Mouse (Mus musculus) testis, adult 2 months (tissue): ENCODE results near the gene Pdzd8. TPM values are rescaled to one million over a fixed set of nuclear protein-coding genes. Genes with fewer than 3 reads are reported as not detected.

Experiments
- H3K27ac ChIP-seq: fragments of 200-500 bp; 2 replicates; pipeline ENCODE4 v1.5.1; 2012; ENCODE audit warnings: low read depth, low read length; ENCODE audit not compliant: control insufficient read depth, insufficient read depth
- H3K27me3 ChIP-seq: fragments of 200-500 bp; 2 replicates; pipeline ENCODE4 v1.6.1; 2012; ENCODE audit warnings: mild to moderate bottlenecking, low read length, moderate library complexity; ENCODE audit not compliant: control insufficient read depth, insufficient read depth
- H3K36me3 ChIP-seq: fragments of 200-500 bp; 2 replicates; pipeline ENCODE4 v1.6.1; 2012; ENCODE audit warnings: mild to moderate bottlenecking, low read length; ENCODE audit not compliant: control insufficient read depth, insufficient read depth
- H3K4me1 ChIP-seq: fragments of 200-500 bp; 2 replicates; pipeline ENCODE4 v1.6.1; 2012; ENCODE audit warnings: low read length; ENCODE audit not compliant: control insufficient read depth, insufficient read depth
- H3K4me3 ChIP-seq: fragments of 200-500 bp; 2 replicates; pipeline ENCODE4 v1.5.1; 2012; ENCODE audit warnings: low read depth, mild to moderate bottlenecking, low read length, moderate library complexity, mixed read lengths; ENCODE audit not compliant: control insufficient read depth
- CTCF ChIP-seq: fragments of 200-500 bp; IDR thresholded peaks from 2 replicates; pipeline ENCODE4 v1.5.1; 2012; ENCODE audit warnings: low read depth, mild to moderate bottlenecking, inconsistent platforms, low read length, moderate library complexity; ENCODE audit not compliant: control insufficient read depth, insufficient read depth, insufficient replicate concordance
- POLR2A ChIP-seq: fragments of 200-500 bp; IDR thresholded peaks from 2 replicates; pipeline ENCODE4 v1.6.1; 2012; ENCODE audit warnings: low read depth, mild to moderate bottlenecking, inconsistent platforms, low read length, moderate library complexity; ENCODE audit not compliant: control insufficient read depth
- polyA plus RNA-seq: library from polyadenylated mRNA; depleted of rRNA; stranded (reverse); fragments of >200 nt; gene quantifications from 2 replicates; pipeline ENCODE4 v1.2.3, GENCODE M21; 2012

The Pdzd8 gene
- polyA plus RNA-seq, 1 experiment, result 41.8 TPM

DNA sequence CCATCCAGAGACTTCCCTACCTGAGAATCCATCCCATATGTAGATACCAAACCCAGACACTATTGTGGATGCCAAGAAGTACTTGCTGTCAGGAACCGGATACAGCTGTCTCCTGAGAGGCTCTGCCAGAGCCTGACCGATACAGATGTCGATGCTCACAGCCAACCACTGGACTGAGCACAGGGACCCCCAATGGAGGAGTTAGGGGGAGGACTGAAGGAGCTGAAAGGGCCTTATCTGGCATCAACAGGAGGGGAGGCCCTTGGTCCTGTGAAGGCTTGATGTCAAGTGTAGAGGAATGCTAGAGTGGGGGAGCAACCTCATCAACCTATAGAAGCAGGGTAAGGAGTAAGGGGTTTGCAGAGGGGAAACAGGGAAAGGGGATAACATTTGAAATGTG, 7.2 kb upstream of the Pdzd8 start:
- Histone ChIP-seq H3K36me3 (no peaks in the 10 kb centered on the region), H3K27me3 (no peaks in the 10 kb centered on the region), H3K4me3 (no peak overlapping the region), H3K4me1 (no peaks in the 10 kb centered on the region), H3K27ac (no peak overlapping the region)
- TF ChIP-seq CTCF (no peak), POLR2A (no peak)

DNA sequence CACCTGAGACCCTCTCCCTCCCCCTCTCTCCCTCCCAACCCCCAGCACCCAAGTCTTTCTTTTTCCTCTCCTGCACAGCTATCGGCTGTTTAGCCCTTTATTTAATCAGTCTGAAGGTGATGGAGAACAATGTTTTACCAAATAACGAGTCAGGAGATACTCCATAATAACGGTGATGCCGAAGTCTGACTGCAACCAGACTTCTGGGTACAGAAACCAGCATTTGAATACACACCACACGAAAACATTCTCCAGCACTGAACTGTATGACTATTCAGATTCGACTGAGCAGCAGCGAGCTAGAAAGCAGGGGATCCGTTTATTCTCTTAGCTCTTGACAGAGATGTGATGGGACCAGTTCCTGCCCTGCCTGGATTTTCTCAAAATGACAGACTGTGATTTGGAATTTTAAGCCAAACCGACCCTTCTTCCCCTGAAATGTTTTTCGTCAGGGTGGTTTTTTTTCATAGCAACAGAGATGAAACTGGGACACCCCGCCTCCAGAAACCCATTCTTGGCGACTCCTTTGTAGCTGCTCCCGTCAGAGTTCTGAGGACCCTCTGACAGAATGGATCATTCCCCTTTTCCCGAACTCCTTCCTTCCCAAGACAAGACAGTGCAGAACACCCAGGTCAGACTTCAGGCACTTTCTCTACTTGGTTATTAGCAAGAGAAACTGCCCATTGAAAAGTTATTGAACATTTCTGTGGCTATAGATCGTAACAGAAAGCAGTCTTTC, 5.7 kb upstream of the Pdzd8 start:
- Histone ChIP-seq H3K4me3 (no peak overlapping the region), H3K36me3 (no peaks in the 10 kb centered on the region), H3K27ac (no peak overlapping the region), H3K4me1 (no peaks in the 10 kb centered on the region), H3K27me3 (no peaks in the 10 kb centered on the region)
- TF ChIP-seq POLR2A (no peak), CTCF (no peak)

DNA sequence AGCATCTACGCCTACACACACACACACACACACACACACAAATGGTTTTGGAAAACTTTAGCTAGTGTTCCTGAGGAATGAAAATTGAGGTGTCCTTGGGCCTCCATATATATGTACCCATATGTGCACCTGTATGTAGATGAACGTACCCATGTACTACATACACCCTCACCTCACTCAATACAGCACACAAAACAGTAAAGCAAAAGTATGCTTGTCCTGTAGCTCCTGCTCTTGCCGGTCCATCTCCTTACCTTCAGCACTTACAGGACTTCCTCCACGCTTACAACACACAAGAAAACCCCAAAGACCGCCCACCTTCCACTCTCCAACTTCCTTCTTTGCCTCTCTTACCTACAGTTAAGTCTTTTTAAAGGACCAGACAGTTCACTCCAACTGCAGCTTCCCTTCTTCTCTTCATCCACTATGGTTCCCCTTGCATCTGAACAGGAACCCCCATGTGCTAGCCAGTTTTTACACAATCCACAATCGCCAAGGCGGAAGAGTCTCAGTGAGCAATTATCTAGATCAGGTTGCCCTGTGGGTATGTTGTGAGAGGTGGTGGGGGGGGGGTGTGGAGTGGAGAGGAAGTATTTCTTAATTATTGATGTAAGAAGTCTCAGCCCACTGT, 4.8 kb upstream of the Pdzd8 start:
- Histone ChIP-seq H3K4me1 (no peaks in the 10 kb centered on the region), H3K36me3 (no peaks in the 10 kb centered on the region), H3K27me3 (no peaks in the 10 kb centered on the region), H3K4me3 (no peak overlapping the region), H3K27ac (no peak overlapping the region)
- TF ChIP-seq CTCF, result no peak
- no peak for TF ChIP-seq POLR2A

DNA sequence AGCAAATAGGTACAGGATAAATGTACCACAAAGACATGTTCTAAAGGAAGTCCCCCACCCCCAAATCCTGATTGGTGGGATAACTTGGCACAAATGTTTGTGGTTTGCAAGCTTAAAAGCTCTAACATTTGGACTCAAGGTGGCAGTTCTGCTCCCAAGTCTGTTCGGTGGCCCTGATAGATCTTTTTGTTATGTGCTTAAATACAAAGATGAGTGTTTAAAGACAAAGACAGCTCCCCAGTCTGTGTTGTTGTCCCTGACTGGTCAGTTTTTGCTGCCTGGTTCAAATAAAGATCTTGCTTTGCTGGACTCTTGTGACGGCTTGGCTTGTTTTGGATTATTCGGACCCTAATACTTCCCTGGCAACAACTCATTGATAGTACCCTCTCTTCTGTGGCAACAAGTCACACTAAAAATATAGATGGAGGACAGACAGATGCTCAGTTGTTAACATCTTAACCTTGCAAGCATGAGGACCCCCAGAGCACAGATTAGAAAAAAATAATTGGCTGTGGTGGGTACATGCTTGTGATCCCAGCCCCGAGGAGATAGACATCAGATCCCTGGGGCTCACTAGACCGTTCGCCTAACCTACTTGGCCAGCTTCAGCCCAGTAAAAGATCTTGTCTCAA, 3.9 kb upstream of the Pdzd8 start:
- H3K27me3 ChIP-seq, result no peaks in the 10 kb centered on the region
- H3K36me3 ChIP-seq, result no peaks in the 10 kb centered on the region

DNA sequence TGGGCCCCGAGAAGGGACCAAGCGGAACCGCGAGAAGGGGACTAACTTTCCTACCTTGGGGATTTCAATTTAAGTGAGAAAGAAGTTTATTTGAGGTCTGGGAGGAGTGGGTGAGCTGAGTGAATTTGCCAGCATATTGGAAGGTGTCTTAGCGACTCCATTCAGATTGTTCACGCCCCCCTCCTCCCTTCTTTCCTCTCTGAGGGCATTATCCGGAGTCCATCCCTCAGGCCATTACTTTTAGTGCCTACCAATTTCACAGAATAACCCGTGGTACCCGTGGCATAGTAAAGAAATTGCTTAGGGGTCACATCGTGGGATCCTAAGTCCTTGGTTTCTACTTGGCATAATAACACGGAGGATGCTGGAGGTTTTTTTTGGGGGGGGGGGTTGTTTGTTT, 745 bp upstream of the Pdzd8 start:
- Histone ChIP-seq H3K36me3 (no peaks in the 10 kb centered on the region), H3K27ac (peak overlapping the region; percentile 89), H3K4me1 (peaks cover 9% of the 10 kb centered on the region), H3K4me3 (peak overlapping the region; percentile 86), H3K27me3 (no peaks in the 10 kb centered on the region)
- TF ChIP-seq CTCF, result no peak

More for the DNA sequence above, 3.9 kb upstream of the Pdzd8 start:
- no peak overlapping the region for H3K4me3 ChIP-seq
- no peak overlapping the region for H3K27ac ChIP-seq
- peaks cover 4% of the 10 kb centered on the region for H3K4me1 ChIP-seq
- TF ChIP-seq POLR2A, result no peak
- TF ChIP-seq CTCF, result no peak

DNA sequence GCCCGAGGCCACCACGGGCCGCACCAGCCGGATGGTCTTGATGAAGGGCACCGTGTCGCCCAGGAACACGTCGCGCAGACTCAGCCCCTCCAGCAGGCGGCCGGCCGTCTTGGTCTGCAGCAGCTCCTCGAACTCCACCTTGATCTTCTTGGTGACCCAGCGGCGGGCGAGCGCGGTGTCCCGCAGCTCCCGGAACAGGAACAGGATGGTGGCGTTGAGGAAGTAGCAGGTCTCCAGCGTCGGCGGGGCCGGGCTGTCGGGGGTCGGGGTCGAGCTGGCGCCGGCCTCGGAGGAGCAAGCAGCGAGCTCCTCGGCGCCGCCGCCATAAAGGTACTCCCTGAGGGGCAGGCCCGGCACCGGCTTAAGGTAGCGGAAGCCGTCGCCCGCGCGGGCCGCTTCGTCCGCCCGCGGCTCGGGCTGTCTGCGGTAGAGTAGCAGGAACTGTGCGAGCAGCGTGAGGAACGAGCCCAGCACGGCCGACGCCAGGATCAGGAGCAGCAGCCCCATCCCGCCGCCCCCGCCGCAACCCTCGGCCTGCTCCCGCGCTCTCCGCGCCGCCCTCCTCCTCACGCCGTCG, 411 bp downstream of the Pdzd8 start:
- Histone ChIP-seq H3K36me3 (no peaks in the 10 kb centered on the region), H3K4me1 (peaks cover 9% of the 10 kb centered on the region), H3K27me3 (no peaks in the 10 kb centered on the region), H3K27ac (peak overlapping the region; percentile 92), H3K4me3 (peak overlapping the region; percentile 86)
- no peak for TF ChIP-seq POLR2A
- TF ChIP-seq CTCF, result no peak

DNA sequence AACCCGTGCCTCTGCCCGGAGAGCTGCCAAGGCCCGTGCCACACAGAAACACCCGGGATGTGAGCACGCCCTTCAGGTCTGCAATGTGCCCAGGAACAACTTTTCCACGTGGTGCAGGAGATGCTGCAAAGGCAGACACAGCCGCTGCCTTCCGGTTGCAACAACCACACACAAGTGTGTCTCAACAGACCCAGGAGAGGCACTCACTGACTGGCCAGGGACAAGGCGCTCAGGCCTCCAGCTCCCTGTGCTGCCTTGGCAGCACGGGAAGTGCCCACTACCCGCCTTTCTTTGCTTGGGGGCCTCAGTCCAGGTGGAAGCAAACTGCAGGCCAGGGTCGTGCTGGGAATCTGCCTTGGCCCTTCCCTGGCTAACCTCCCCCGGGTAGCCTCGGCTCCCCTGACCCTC, 1.3 kb downstream of the Pdzd8 start:
- H3K27ac ChIP-seq, result peak overlapping the region; percentile 92
- no peaks in the 10 kb centered on the region for H3K36me3 ChIP-seq
- H3K4me3 ChIP-seq, result peak overlapping the region; percentile 86
- TF ChIP-seq POLR2A, result no peak
- no peak for TF ChIP-seq CTCF
- H3K27me3 ChIP-seq, result no peaks in the 10 kb centered on the region
- H3K4me1 ChIP-seq, result peaks cover 9% of the 10 kb centered on the region
